Mouse (Mus musculus) hindbrain, embryonic 10.5 days (tissue): ENCODE measurements around the gene Ccnt1. TPM values are rescaled to one million over a fixed set of nuclear protein-coding genes. Genes with fewer than 3 reads are reported as not detected.
A peak's percentile ranks its signal among the peaks of the same experiment; 100 is the strongest.
"Not testable (repeated sequence)": the region's sequence is repeated elsewhere in the genome, so short reads cannot be mapped to it uniquely, and the experiment has no call there.

ENCODE experiments used
- DNase-seq: peaks from one replicate; pipeline ENCODE4 v3.0.0-alpha.2; 2017; ENCODE audit warnings: low spot score
- H3K27ac ChIP-seq: fragments of 300-500 bp; sonication (generic); 2 replicates; pipeline ENCODE4 v1.5.1; 2016; ENCODE audit warnings: mild to moderate bottlenecking, moderate library complexity
- H3K27me3 ChIP-seq: fragments of 300-500 bp; sonication (generic); 2 replicates; pipeline ENCODE4 v1.6.1; 2016; ENCODE audit warnings: mild to moderate bottlenecking; ENCODE audit not compliant: poor library complexity, insufficient read depth, severe bottlenecking
- H3K36me3 ChIP-seq: fragments of 300-500 bp; sonication (generic); 2 replicates; pipeline ENCODE4 v1.6.1; 2016; ENCODE audit warnings: mild to moderate bottlenecking, moderate library complexity
- H3K4me1 ChIP-seq: fragments of 300-500 bp; sonication (generic); replicated peaks from 2 replicates; pipeline ENCODE4 v1.6.1; 2016; ENCODE audit warnings: mild to moderate bottlenecking
- H3K4me3 ChIP-seq: fragments of 300-500 bp; sonication (generic); 2 replicates; pipeline ENCODE4 v1.5.1; 2016; ENCODE audit warnings: mild to moderate bottlenecking, moderate library complexity
- H3K9me3 ChIP-seq: fragments of 300-500 bp; sonication (generic); 2 replicates; pipeline ENCODE4 v1.6.1; 2016; ENCODE audit warnings: mild to moderate bottlenecking, moderate library complexity
- WGBS: fragments of 180-500 bp; shearing (Covaris S2); methylation state at CpG from one replicate; pipeline ENCODE4 v1.1.7; 2016; 5-methylcytosine and 5-hydroxymethylcytosine counted together
- polyA plus RNA-seq: library from polyadenylated mRNA; unstranded; fragments of >200 nt; fragmentation: Nextera tagmentation; extraction: Ambion mirVana; gene quantifications from 2 replicates; pipeline ENCODE4 v1.2.1, GENCODE M21; 2016

The Ccnt1 gene
- polyA plus RNA-seq, 1 experiment from 2014 or later: 53.7 TPM

- Histone ChIP-seq H3K9me3 (no peaks in the 10 kb centered on the region), H3K36me3 (peaks cover 65% of the 10 kb centered on the region), H3K4me1 (peaks cover 15% of the 10 kb centered on the region; the same call in 1 of the 2 replicates), H3K4me3 (no peak overlapping the region), H3K27me3 (no peaks in the 10 kb centered on the region), H3K27ac (no peak overlapping the region)
- 71% methylated on average over 7 of the region's 7 CpGs for WGBS
- no peak for DNase-seq
Observed at GRCm38 (mm10) chr15:98589640-98590336, 19.1 kb upstream of the Ccnt1 start.

- Histone ChIP-seq H3K27ac (no peak overlapping the region), H3K4me1 (peaks cover 19% of the 10 kb centered on the region; the same call in 1 of the 2 replicates), H3K4me3 (no peak overlapping the region), H3K27me3 (no peaks in the 10 kb centered on the region), H3K36me3 (peaks cover 45% of the 10 kb centered on the region), H3K9me3 (no peaks in the 10 kb centered on the region)
- 91% methylated on average over 11 of the region's 11 CpGs for WGBS
- DNase-seq: no peak
Observed at GRCm38 (mm10) chr15:98587751-98588150, 17.0 kb upstream of the Ccnt1 start.

- H3K4me3 ChIP-seq, DNase-seq, H3K9me3 ChIP-seq, H3K27ac ChIP-seq, H3K27me3 ChIP-seq: not testable (repeated sequence)
- H3K4me1 ChIP-seq: peaks cover 19% of the 10 kb centered on the region; the same call in 1 of the 2 replicates
- 81% methylated on average over 9 of the region's 9 CpGs for WGBS
- peaks cover 29% of the 10 kb centered on the region for H3K36me3 ChIP-seq
Observed at GRCm38 (mm10) chr15:98586141-98586540, 15.4 kb upstream of the Ccnt1 start.

- Histone ChIP-seq H3K36me3 (peaks cover 22% of the 10 kb centered on the region), H3K27ac (no peak overlapping the region), H3K9me3 (no peaks in the 10 kb centered on the region), H3K4me3 (no peak overlapping the region), H3K27me3 (no peaks in the 10 kb centered on the region), H3K4me1 (peaks cover 19% of the 10 kb centered on the region; the same call in 1 of the 2 replicates)
- no peak for DNase-seq
- WGBS: 43% methylated on average over 7 of the region's 7 CpGs
Observed at GRCm38 (mm10) chr15:98585421-98585820, 14.7 kb upstream of the Ccnt1 start.

- peaks cover 15% of the 10 kb centered on the region; the same call in 1 of the 2 replicates for H3K4me1 ChIP-seq
- no peak overlapping the region for H3K4me3 ChIP-seq
- no peaks in the 10 kb centered on the region for H3K27me3 ChIP-seq
- WGBS: 77% methylated on average over 8 of the region's 8 CpGs
- no peak overlapping the region for H3K27ac ChIP-seq
- no peak for DNase-seq
- H3K36me3 ChIP-seq: no peaks in the 10 kb centered on the region
- H3K9me3 ChIP-seq: no peaks in the 10 kb centered on the region
Observed at GRCm38 (mm10) chr15:98582996-98583395, 12.3 kb upstream of the Ccnt1 start.

GRCm38 (mm10) chr15:98582410-98582809 lies 11.7 kb upstream of the Ccnt1 start:
- DNase-seq: no peak
- Histone ChIP-seq H3K4me3 (no peak overlapping the region), H3K36me3 (no peaks in the 10 kb centered on the region), H3K27ac (no peak overlapping the region), H3K9me3 (no peaks in the 10 kb centered on the region), H3K27me3 (no peaks in the 10 kb centered on the region), H3K4me1 (peaks cover 15% of the 10 kb centered on the region; the same call in 1 of the 2 replicates)
- 89% methylated on average over 8 of the region's 8 CpGs for WGBS

- Histone ChIP-seq H3K4me1 (peaks cover 5% of the 10 kb centered on the region; the same call in 1 of the 2 replicates), H3K27me3 (no peaks in the 10 kb centered on the region), H3K4me3 (no peak overlapping the region), H3K36me3 (no peaks in the 10 kb centered on the region), H3K27ac (no peak overlapping the region), H3K9me3 (no peaks in the 10 kb centered on the region)
- peak; percentile 84 for DNase-seq
- 39% methylated on average over 5 of the region's 5 CpGs for WGBS
Observed at GRCm38 (mm10) chr15:98579795-98580464, 9.2 kb upstream of the Ccnt1 start.

- H3K27ac ChIP-seq: no peak overlapping the region
- no peaks in the 10 kb centered on the region for H3K4me1 ChIP-seq
- DNase-seq: no peak
- H3K4me3 ChIP-seq: no peak overlapping the region
- WGBS: 77% methylated on average over 2 of the region's 2 CpGs
- no peaks in the 10 kb centered on the region for H3K9me3 ChIP-seq
- no peaks in the 10 kb centered on the region for H3K27me3 ChIP-seq
- no peaks in the 10 kb centered on the region for H3K36me3 ChIP-seq
Observed at GRCm38 (mm10) chr15:98579310-98579709, 8.6 kb upstream of the Ccnt1 start.

- Histone ChIP-seq H3K9me3 (no peaks in the 10 kb centered on the region), H3K36me3 (no peaks in the 10 kb centered on the region), H3K27me3 (no peaks in the 10 kb centered on the region), H3K4me3 (no peak overlapping the region), H3K4me1 (peaks cover 10% of the 10 kb centered on the region), H3K27ac (no peak overlapping the region)
- 77% methylated on average over 4 of the region's 4 CpGs for WGBS
- no peak for DNase-seq
Observed at GRCm38 (mm10) chr15:98573293-98573692, 2.6 kb upstream of the Ccnt1 start.

GRCm38 (mm10) chr15:98569795-98570365 lies 843 bp downstream of the Ccnt1 start:
- no peaks in the 10 kb centered on the region for H3K9me3 ChIP-seq
- H3K27me3 ChIP-seq: no peaks in the 10 kb centered on the region
- no peak overlapping the region for H3K27ac ChIP-seq
- WGBS: 89% methylated on average over 4 of the region's 4 CpGs
- H3K4me1 ChIP-seq: peaks cover 30% of the 10 kb centered on the region
- no peak for DNase-seq
- no peak overlapping the region for H3K4me3 ChIP-seq
- H3K36me3 ChIP-seq: peaks cover 11% of the 10 kb centered on the region

- Histone ChIP-seq H3K4me1 (peaks cover 33% of the 10 kb centered on the region), H3K27me3 (no peaks in the 10 kb centered on the region), H3K9me3 (no peaks in the 10 kb centered on the region), H3K27ac (peak overlapping the region; percentile 96; the same call in 1 of the 2 replicates), H3K4me3 (peak overlapping the region; percentile 93), H3K36me3 (peaks cover 17% of the 10 kb centered on the region)
- 75% methylated on average over 7 of the region's 7 CpGs for WGBS
- no peak for DNase-seq
Observed at GRCm38 (mm10) chr15:98569216-98569615, 1.5 kb downstream of the Ccnt1 start.

GRCm38 (mm10) chr15:98568256-98569033 lies 2.3 kb downstream of the Ccnt1 start:
- Histone ChIP-seq H3K4me1 (peaks cover 33% of the 10 kb centered on the region), H3K9me3 (no peaks in the 10 kb centered on the region), H3K36me3 (peaks cover 23% of the 10 kb centered on the region), H3K27ac (peak overlapping the region; percentile 96), H3K27me3 (no peaks in the 10 kb centered on the region), H3K4me3 (peak overlapping the region; percentile 93)
- WGBS: 17% methylated on average over 22 of the region's 22 CpGs
- DNase-seq: peak; percentile 33
